Mouse (Mus musculus) common myeloid progenitor, adult 5-6 weeks (primary cell): ENCODE measurements around the gene Slc39a8. TPM values are rescaled to one million over a fixed set of nuclear protein-coding genes. Genes with fewer than 3 reads are reported as not detected.

ENCODE experiments used
- ATAC-seq: replicated peaks from 2 replicates; pipeline ENCODE4 v1.8.0; 2016; ENCODE audit warnings: low read depth, mild to moderate bottlenecking, moderate TSS enrichment, inconsistent platforms; ENCODE audit not compliant: poor library complexity, severe bottlenecking
- total RNA-seq: library from RNA; stranded (forward); fragments of 200-1000, 187-1606 nt; gene quantifications from 2 replicates; pipeline ENCODE4 v1.2.3, GENCODE M21; 2017

Slc39a8 gene
- total RNA-seq, 1 experiment from 2014 or later: 22.6 TPM

GRCm38 (mm10) chr3:135903366-135903765, 78.3 kb downstream of the Slc39a8 start:
- no peak for ATAC-seq

DNA sequence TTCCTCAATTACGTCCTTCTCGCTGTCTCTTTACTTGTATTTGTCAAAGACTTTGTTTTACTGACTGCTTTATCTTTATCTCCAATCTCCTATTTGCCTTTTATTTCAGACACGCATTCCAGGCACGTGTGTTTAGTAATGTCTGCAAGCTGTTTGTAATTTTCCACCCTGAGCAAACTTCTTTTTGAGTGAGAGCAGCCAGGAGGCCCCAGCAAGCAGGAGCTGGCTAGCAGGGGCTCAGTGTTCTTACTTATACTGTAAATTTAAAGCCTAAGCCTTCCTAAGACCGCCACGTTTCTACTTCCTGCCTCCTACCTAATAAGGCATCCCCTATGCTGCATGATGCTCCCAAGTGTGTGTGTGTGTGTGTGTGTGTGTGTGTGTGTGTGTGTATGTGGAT, 79.8 kb downstream of the Slc39a8 start:
- ATAC-seq: no peak

DNA sequence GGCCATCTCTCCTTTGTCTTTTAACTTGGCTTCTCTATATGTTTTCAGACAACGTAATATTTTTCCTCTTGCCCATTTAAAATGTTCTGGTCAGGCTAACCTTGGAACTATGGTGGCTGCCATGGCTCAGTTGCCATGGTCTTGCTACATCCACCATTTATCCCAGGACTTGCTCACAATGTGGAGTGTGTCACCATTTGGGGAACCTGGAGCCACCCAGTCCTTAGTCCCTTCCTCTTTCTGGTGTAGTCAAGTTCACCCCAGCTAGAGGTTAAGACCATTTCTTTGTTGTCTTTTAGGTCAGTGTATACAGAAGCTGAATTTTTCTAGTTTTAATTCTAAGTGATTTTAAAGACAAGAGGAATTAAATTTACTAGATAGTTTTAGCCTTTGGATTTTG, 80.7 kb downstream of the Slc39a8 start:
- no peak for ATAC-seq

DNA sequence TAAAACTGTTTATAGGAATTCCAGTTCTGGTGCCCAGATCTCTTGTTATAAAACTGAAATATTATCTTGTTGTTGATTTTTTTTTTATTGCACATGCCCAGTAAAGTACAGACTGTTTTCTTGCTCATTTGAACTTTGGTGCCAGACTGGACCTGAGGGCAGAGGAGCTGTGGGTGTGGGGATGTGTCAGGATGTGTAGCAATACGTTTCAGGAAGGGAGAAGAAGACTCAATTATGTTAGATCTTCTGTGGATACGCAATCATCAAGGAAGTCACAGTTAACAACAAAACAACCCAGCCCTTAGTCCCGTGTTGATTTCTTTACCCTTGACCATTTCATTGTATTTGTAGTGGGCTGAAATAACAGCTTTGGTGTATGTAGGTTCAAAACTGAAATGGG, 81.9 kb downstream of the Slc39a8 start:
- no peak for ATAC-seq

- ATAC-seq: no peak
Observed at GRCm38 (mm10) chr3:135915941-135916340, 90.9 kb downstream of the Slc39a8 start.

DNA sequence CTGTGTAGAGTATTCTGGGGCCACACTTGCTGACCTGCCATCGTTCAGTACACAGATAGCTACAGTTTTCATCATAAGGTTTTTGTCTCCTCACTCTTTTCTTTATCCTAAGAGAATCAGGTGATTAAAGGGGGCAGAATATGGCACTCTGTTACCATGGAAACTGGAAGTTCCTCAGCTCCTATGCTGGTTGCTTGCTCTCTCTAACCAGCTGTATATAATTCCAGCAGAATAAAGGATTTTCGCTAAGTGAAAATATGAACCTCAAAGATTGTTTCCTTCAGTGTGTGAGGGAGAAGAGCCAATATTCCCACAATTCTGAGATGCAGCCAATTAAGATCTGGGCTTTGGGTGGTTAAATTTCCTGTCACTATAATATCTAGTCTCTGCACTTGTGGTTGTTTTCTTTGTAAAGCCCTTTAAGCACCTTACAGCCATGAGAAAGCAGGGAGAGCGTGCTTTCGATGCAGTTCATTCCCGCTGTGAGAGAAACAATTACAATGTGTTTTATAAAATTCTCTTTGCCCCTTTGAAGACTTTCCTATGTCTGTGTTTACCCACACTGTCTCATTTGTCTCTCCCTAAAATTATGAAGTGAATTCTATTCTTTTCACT, 93.6 kb downstream of the Slc39a8 start:
- no peak for ATAC-seq

- no peak for ATAC-seq
Observed at GRCm38 (mm10) chr3:135919305-135919704, 94.2 kb downstream of the Slc39a8 start.

- no peak for ATAC-seq
Observed at GRCm38 (mm10) chr3:135926729-135927128, 101.7 kb downstream of the Slc39a8 start.

GRCm38 (mm10) chr3:135928184-135928583, 103.1 kb downstream of the Slc39a8 start:
- ATAC-seq: peak; percentile 78

- ATAC-seq: no peak
Observed at GRCm38 (mm10) chr3:135937455-135937854, 112.4 kb downstream of the Slc39a8 start.

Other genes with a start within 250 kb of the Slc39a8 start
- 121 and 126 TPM in 2 replicates for gene Nfkb1, start 133.7 kb upstream of the Slc39a8 start, total RNA-seq